Comparison of ENCODE assay signal across 14 mouse cellular contexts in the genomic region with DNA sequence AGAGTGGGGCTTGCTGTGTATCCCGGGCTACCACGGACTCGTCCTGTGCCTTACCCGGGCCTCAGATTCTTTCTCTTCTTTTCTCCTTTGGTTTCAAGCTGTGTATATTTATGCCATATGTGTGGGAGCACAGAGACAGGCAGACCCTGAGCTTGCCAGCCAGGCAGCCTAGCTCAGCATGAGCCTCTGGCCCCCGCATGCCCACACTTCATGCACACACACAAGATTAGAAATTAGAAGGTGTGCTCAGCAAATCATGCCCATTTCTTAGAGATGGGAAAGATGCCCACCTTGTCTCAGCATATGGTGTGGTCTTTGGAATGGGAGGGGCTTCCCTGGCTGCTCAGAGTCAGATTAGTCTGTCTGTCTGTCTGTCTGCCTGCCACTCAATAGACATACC. TPM values are rescaled to one million over a fixed set of nuclear protein-coding genes. Genes with fewer than 3 reads are reported as not detected.
A peak's percentile ranks its signal among the peaks of the same experiment; 100 is the strongest.
DNase-seq lines count a peak whose midpoint lies in the region; ATAC-seq and TF ChIP-seq lines count a peak whose summit lies in the region.
"Had no signal": no experiment of that assay in that cellular context is flagged by ENCODE, and none has a peak within 500 bp of the region (broad histone marks: within the 10 kb centered on the region; RNA-seq: fewer than 3 reads in every experiment).

No protein-coding gene starts in this region.

- no peak overlapping the region for H3K9ac ChIP-seq in limb, embryonic 15.5 days
- H3K9ac ChIP-seq: lung, embryonic 14.5 days had no signal

- no peak overlapping the region for H3K27ac ChIP-seq in cerebellum, adult 2 months (ENCODE audit: insufficient read depth, low read length)
- 0 out of 2 replicates have a peak overlapping the region, but pooled peaks have one; percentile 22 for H3K27ac ChIP-seq in limb, embryonic 15.5 days

- WGBS in cerebellum, adult 2 months: 18% methylated on average over 5 of the region's 5 CpGs
- 82% methylated on average over 5 of the region's 5 CpGs for WGBS in limb, embryonic 15.5 days

- peaks cover 37% of the 10 kb centered on the region for H3K4me1 ChIP-seq in cerebellum, adult 2 months (ENCODE audit: control insufficient read depth, insufficient read depth, low read length)
- peaks cover 57% of the 10 kb centered on the region for H3K4me1 ChIP-seq in limb, embryonic 15.5 days

- H3K4me2 ChIP-seq in limb, embryonic 15.5 days: no peak overlapping the region
- H3K4me2 ChIP-seq: lung, embryonic 14.5 days had no signal

- H3K36me3 ChIP-seq in limb, embryonic 15.5 days: peaks cover 37% of the 10 kb centered on the region

- no peaks in the 10 kb centered on the region for H3K27me3 ChIP-seq in cerebellum, adult 2 months (ENCODE audit: control insufficient read depth, insufficient read depth, low read length)
- no peaks in the 10 kb centered on the region for H3K27me3 ChIP-seq in limb, embryonic 15.5 days

- ATAC-seq in limb, embryonic 15.5 days (ENCODE audit: insufficient number of reproducible peaks, low FRiP score, low TSS enrichment, low read depth): no peak
- ATAC-seq: inflammation-experienced regulatory T-cells, adult 6 months had no signal

- H3K9me3 ChIP-seq in limb, embryonic 15.5 days: no peaks in the 10 kb centered on the region

- no peak for TF ChIP-seq POLR2A in cerebellum, adult 2 months (IDR thresholded peaks at IDR 0.05; ENCODE audit: borderline replicate concordance, insufficient read depth, low read length)

- no peak overlapping the region for H3K4me3 ChIP-seq in cerebellum, adult 2 months (replicated peaks; ENCODE audit: insufficient read depth, low read depth, low read length)
- H3K4me3 ChIP-seq in limb, embryonic 15.5 days: no peak overlapping the region

- no peak for TF ChIP-seq CTCF in cerebellum, adult 2 months (IDR thresholded peaks at IDR 0.05; ENCODE audit: borderline replicate concordance, insufficient read depth, low read depth, low read length)

- peak; percentile 42 to 47 for DNase-seq in cerebellum, postnatal 10 days
- no peak for DNase-seq in cerebellum, adult 2 months
- DNase-seq in layer of hippocampus, adult 18-20 months (ENCODE audit: low spot score in 2 of 2): peak; percentile 70 to 80
- DNase-seq in layer of hippocampus, postnatal 10 days (ENCODE audit: low spot score in 2 of 2): no peak
- DNase-seq in layer of hippocampus, adult 9-10 months (ENCODE audit: low spot score): peak; percentile 44
- no peak for DNase-seq in lung, postnatal 4 days
- no peak for DNase-seq in cerebellum, adult 18-20 months
- DNase-seq: adrenal gland, postnatal 10 days; kidney, postnatal 10 days; liver; lung, embryonic 14.5 days; thymus, adult 2 months had no signal

RNA-seq across cellular contexts. Expression of a gene that starts 29.7 kb away (rescaled TPM):
- 30.3 and 32.7 TPM in 2 replicates for polyA plus RNA-seq in cerebellum, adult 2 months (2012; rRNA removed)
- total RNA-seq in layer of hippocampus, adult 18-20 months (2021): 10 to 100 TPM; 21.1 to 23.4 TPM
- 10 to 100 TPM; 19.7 to 20.8 TPM for total RNA-seq in layer of hippocampus, postnatal 10 days (2021)
- polyA plus RNA-seq in limb, embryonic 15.5 days (2015; fragmentation: Nextera tagmentation; extraction: Ambion mirVana): 9.8 and 9.9 TPM in 2 replicates

RNA-seq across cellular contexts. Expression of a gene that starts 32.8 kb away (rescaled TPM):
- 14.2 and 15.4 TPM in 2 replicates for polyA plus RNA-seq in cerebellum, adult 2 months (2012; rRNA removed)
- 10 to 100 TPM; 51.1 to 55.3 TPM for total RNA-seq in layer of hippocampus, adult 18-20 months (2021)
- 10 to 100 TPM; 33.9 to 37.9 TPM for total RNA-seq in layer of hippocampus, postnatal 10 days (2021)
- polyA plus RNA-seq in limb, embryonic 15.5 days (2015; fragmentation: Nextera tagmentation; extraction: Ambion mirVana): 4.4 and 5.3 TPM in 2 replicates

Comparison
In these comparisons a context has a peak if more than half of its experiments do, and no peak if none do; other contexts are left out.
1. DNase-seq: peak in cerebellum, postnatal 10 days (2 of 2), layer of hippocampus, adult 18-20 months (2 of 2) and layer of hippocampus, adult 9-10 months (single experiment); none in cerebellum, adult 2 months (0 of 2), layer of hippocampus, postnatal 10 days (0 of 2), lung, postnatal 4 days (0 of 2) and cerebellum, adult 18-20 months (0 of 2).